Mouse (Mus musculus): ENCODE data around the gene Tbc1d23.
A peak's percentile ranks its signal among the peaks of the same experiment; 100 is the strongest.
"Not testable (repeated sequence)": the region's sequence is repeated elsewhere in the genome, so short reads cannot be mapped to it uniquely, and the experiment has no call there.

The Tbc1d23 gene

GRCm38 (mm10) chr16:57231089-57231936, at the start of gene Tbc1d23:
TSS of gene Tbc1d23 (minus strand) at chr16:57231504.
- DNase-seq (ENCODE audit: low read depth, low spot score), result peak; percentile 99

DNA sequence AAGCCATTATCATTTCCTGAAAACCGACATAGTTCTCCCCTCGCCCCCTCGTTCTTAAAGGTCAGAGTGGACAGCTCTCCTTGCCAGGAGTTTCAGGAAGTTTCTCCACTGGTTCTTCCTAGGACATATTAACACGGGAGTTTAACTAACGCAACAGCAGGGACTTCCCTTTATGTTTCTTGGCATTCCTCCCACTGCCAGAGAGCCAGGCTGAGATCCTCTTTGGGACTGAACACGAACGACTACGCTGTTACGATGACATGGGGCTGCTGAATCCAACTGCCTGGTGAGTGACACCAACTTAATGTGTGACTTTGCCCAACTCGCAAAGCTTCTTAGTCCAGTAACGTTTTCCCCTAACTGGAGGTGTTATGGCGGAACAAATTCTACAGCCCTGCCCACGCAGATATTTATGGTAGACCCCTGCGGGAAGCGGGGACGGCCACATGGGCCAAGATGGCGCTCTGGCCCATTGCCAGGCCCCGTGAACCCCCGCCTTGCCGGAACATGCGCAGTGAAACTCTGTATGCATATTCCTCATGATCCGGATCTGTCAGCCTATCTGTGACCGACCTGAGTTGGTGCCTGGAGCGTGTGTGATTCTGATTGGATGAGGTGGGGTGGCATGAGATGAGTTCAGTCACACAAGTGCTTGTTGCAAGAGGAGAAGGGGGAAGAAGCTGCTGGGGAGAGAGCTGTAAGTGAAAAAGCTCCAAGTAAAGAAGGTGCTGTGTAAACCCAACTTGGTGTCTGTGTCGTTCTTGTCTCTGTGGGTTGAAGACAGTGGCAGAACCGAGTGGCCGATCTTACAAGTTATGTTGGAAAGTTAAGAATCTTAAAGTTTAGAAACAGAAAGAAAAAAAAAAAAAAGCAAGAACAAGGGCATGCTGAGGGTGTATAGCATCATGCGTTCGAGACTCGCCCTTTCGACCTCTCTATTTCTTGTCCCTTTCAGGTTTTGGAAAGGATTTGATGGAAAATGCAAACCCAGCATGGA, 49.2 kb upstream of the Tbc1d23 start:
- DNase-seq (ENCODE audit: low read depth, low spot score), result no peak

- DNase-seq (ENCODE audit: low read depth, low spot score), result no peak
These were observed 47.8 kb upstream of the Tbc1d23 start for GRCm38 (mm10) chr16:57278976-57279626.

DNA sequence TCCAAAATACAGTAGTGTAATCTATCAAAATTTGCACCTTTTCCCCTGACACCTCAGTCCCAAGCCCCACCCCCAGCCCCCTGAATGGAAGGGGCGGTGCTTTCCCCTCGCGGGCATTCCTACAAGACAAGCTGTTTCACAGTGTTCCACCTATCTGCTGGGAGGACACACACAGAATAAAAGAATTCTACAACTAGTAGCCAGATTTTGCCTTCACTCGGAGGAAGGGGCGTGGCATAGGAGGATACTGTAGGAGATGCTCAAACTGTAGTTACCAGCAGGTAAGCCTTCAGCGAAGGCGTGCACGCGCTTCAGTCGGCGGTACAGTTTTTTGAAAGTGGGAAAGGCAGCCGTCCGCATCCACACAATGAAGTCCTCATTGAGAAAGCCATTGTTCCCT, 38.4 kb upstream of the Tbc1d23 start:
- no peak for DNase-seq (ENCODE audit: low read depth, low spot score)

GRCm38 (mm10) chr16:57268058-57268841, 36.9 kb upstream of the Tbc1d23 start:
- no peak for DNase-seq (ENCODE audit: low read depth, low spot score)

GRCm38 (mm10) chr16:57267068-57267467, 35.8 kb upstream of the Tbc1d23 start:
- no peak for DNase-seq (ENCODE audit: low read depth, low spot score)

DNA sequence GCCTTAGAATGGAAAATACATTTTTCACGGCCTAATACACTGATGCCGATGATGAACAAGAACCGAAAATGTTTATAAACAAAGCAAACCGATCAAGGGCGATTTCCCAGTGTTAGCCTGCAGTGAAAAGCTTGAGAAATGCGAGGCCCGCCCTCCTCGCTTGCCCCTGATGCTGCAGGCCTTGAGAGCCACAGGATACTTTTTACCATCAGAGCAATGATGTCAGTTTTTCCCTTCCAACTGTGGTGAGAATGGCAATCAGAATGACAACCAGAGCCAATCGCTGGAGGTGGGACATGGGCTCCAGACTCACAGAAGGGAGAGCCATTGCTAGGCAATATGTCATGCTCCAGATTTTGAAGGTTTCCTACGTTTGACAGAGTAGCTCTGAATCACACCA, 28.8 kb upstream of the Tbc1d23 start:
- DNase-seq (ENCODE audit: low read depth, low spot score), result no peak

- DNase-seq (ENCODE audit: low read depth, low spot score), result no peak
These were observed 28.2 kb upstream of the Tbc1d23 start for GRCm38 (mm10) chr16:57259356-57260083.

GRCm38 (mm10) chr16:57251589-57252421, 20.5 kb upstream of the Tbc1d23 start:
- no peak for DNase-seq (ENCODE audit: low read depth, low spot score)

DNA sequence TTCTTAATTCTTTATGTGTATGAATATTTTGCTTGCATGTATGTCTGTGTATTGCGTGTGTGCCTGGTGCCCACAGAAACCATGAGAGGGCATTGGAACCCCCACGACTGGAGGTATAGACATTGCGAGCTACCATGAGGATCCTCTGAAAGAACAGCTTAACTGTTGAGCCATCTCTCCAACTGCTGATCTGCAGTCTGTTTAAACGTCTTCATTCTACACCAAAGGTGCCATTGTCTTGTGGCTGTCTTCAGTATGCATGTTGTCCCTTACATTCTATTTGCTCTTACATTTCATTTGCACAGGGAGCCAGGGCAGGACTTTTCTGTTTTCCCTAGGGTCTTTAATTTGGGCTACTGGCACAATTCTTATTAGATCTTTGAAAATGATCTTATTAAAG, 19.7 kb upstream of the Tbc1d23 start:
- no peak for DNase-seq (ENCODE audit: low read depth, low spot score)

DNA sequence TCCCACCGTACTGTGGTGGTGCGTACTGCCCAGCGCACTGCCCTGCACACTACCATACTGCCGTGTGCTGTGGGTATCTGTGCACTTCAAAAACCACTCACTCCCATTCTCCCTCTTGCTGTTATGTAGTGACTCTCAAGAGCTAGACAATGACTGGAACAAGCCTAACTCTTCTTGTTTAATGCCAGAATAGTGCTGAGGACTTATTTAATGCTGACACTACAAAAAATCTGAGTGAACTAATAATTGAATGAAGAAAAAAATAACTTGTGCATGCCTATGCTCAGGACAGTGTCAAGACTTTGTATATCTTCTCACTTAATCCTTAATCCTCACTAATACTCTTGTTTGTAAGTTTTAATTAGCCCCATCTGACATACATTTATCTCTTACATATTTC, 16.2 kb upstream of the Tbc1d23 start:
- no peak for DNase-seq (ENCODE audit: low read depth, low spot score)

GRCm38 (mm10) chr16:57246596-57246995, 15.3 kb upstream of the Tbc1d23 start:
- DNase-seq (ENCODE audit: low read depth, low spot score), result no peak

DNA sequence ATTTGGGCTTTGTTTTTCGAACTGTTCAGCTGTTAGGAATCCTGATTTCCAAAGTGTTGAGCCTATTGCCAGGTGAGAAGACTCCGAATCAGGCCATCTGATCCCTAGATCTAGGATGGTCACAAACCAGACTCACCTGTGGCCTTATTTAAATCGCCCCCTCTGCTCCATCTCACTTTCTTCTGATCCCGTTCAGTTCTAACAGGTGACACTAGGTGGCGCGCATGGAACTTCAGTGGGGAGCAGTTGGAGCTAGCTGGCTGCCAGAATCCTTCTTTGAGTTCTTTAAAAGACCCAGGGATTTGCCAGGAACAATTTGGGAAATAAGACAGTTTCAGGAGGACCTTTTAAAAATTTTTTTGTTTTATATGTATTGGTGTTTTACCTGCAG, 12.5 kb upstream of the Tbc1d23 start:
- peak; percentile 72 for DNase-seq (ENCODE audit: low read depth, low spot score)

DNA sequence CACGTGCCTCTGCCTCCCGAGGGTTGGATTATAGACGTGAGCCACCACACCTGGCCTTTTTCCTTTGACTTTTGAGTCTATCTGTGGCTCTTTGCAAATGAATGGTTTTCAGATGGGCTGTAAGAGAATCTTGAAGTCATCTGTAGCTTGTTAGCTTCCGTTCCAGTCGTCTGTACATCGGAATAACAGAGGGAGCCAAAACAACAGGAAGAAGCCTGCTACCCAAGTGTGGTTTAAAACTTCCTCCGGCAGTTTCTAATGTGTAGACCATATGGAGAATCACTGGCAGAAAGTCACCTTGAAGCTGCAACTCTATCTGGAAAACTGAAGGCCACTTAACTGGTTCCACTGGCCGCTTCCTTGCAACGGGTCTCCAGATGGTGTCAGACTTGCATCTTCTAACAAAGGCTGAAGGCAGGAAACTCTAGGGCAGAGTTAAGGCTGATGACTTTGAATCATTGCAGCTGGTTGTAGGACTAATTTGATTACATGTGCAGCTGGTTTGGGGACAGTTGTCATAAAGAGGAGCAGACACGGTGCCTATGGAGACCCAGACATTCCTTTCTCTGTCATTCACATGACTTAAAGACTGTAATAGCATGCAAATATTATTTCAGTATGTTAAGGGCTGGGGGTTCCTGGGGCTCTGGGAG, 12.0 kb upstream of the Tbc1d23 start:
- peak; percentile 45 for DNase-seq (ENCODE audit: low read depth, low spot score)

DNA sequence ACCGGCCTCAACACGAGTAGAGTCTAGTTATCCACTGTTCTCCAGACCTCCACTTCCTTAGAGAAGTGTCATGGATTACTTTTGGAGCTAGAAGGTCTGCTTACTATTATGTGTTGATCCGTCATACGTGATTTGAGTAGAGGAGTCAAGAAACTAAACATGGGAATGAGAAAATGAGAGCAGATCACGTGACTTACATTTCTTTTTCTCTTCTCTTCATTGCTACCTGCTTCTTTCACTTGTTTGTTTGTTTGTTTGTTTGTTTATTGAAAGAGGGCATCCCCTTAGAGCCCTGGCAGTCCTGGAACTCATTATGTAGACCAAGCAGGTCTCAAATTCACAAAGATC, 11.5 kb upstream of the Tbc1d23 start:
- DNase-seq (ENCODE audit: low read depth, low spot score), result no peak

- no peak for DNase-seq (ENCODE audit: low read depth, low spot score)
These were observed 4.7 kb upstream of the Tbc1d23 start for GRCm38 (mm10) chr16:57235871-57236510.

DNA sequence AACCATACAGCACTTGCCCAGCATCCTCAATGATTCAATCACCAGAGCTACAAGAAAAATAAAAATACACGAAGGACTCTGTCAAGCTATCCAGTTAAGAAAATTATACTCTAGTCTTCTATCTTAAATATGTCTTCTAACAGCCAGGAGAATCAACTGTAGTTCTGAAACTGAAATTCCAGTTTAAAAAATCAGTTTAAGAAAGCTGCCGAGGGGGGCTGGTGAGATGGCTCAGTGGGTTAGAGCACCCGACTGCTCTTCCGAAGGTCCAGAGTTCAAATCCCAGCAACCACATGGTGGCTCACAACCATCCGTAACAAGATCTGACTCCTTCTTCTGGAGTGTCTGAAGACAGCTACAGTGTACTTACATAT, 620 bp upstream of the Tbc1d23 start:
- not testable (repeated sequence) for DNase-seq (ENCODE audit: low read depth, low spot score)

DNA sequence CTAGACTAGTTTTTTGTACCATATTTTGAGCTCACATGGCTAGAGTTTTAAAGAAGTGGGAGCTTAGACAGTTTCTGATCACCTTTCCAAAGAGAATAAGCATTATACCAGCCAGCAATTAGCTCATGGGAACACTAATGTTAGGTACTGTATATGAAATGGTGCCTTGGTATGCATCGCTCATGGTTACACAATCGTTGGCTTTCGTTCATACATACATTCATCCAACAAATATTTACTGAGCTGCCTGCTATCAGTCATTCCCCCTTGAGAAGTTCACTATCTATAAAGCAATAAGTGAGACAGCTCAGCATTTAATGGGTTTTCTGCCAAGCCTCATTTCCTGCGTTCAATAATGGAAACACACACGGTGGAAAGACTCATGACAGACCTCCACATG, 4.9 kb downstream of the Tbc1d23 start:
- no peak for DNase-seq (ENCODE audit: low read depth, low spot score)

GRCm38 (mm10) chr16:57220361-57220760, 10.9 kb downstream of the Tbc1d23 start:
- no peak for DNase-seq (ENCODE audit: low read depth, low spot score)
